Mouse (Mus musculus): ENCODE measurements around the gene Nsrp1.
"Not testable (repeated sequence)": the region's sequence is repeated elsewhere in the genome, so short reads cannot be mapped to it uniquely, and the experiment has no call there.

Gene Nsrp1

GRCm38 (mm10) chr11:77078273-77079134 is at the start of gene Nsrp1:
Nsrp1 (minus strand) TSS chr11:77078435.
- DNase-seq, result peak; percentile 93 to 94

- no peak for DNase-seq
Observed at GRCm38 (mm10) chr11:77111141-77111540, 32.9 kb upstream of the Nsrp1 start.

DNA sequence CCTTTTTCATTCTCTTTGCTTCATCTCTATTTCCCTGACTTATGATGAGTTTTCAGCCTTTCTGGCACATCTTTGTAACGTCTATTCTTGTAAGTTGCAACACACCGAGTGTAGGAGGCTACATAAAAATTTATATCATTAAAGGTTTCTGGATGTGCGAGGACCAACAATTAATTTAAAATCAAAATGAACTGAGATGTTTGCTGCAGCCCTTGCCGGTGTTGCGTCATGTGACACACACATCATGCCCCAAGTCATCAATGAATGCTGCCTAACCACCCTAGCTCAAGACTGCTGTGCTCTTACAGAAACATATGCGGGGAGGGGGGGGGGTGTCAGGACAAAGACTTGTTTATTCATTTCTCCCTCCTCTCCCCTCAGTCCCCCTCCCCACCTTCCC is 30.2 kb upstream of the Nsrp1 start:
- no peak for DNase-seq

GRCm38 (mm10) chr11:77107872-77108271 is 29.6 kb upstream of the Nsrp1 start:
- DNase-seq, result not testable (repeated sequence)

GRCm38 (mm10) chr11:77106961-77107360 is 28.7 kb upstream of the Nsrp1 start:
- no peak for DNase-seq

DNA sequence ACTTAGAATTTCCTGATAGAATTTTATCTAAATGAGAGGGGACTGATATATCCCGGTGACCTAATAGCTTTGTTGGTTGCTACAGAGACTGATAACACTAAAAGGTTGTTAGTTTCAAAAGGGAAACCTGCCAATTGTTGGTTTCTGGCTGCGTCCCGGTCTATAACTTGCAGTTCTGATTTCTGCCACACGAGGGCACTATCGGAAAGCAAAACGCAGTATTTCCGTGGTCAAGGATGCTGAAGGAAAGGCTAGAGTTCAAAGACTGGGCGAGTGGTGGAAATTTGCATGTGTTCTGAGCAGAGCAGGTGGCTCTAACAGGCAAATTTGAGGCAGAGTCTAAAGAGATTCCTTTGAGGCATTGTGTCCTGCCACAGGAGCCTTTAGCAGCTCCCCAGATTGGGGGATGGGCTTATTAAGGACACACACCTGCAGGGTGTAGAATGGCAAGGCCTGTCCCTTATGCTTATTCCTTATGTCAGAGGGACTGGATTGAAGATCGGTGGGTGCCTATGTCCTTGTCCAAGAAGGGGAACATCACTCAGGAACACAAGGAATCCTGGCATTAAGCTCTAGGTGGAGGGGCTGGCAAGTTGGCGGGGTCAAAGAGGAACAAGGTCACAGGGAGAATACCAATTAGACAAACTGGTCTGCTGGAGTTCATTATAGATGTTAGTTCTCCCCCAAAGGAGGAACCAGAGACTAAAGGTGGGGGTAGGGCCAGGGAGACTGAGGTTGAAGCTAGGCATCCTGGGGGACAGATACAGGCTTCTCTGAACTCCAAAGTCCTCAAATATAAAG is 22.1 kb upstream of the Nsrp1 start:
- DNase-seq, result peak; percentile 61 to 87

GRCm38 (mm10) chr11:77098332-77098972 is 20.2 kb upstream of the Nsrp1 start:
- no peak for DNase-seq

GRCm38 (mm10) chr11:77096991-77097390 is 18.8 kb upstream of the Nsrp1 start:
- DNase-seq, result no peak

DNA sequence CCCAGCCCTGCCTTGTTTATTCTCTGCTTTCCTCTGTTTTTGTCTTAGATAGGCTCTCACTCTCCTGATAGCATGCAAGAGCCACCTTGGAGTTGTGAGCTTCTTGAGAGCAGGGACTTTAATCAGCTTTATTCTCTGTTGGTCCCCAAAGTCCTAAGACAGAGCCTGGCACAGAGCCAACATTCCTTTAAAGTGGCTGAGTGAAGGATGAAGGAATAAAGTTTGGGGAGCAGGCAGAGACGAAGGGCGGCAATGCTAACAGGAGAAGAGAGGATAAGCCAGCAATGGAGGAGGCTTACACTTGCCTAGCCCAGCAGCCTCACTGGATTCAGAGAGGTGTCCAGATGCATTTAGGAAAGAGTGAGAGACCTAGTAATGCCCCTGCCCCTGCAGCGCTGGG is 18.3 kb upstream of the Nsrp1 start:
- DNase-seq, result no peak

DNA sequence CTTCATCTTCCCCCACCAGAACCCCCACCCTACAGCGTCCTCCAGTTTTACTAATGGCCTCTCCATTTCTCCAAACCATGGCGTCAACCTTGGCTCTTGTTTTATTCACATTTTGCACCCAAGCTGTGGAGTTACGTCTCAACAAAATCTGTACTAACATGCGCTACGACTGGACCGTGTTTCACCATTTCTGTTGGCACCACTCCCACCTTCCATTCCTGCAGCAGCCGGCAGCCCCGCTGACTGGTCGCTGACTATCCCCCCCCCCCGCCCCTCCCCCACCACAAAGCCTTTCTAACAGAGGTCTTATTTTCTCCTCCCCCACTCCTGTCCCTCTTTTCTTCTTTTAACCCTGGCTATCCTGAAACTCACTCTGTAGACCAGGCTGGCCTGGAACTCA is 17.0 kb upstream of the Nsrp1 start:
- DNase-seq, result peak; percentile 46 to 74

DNA sequence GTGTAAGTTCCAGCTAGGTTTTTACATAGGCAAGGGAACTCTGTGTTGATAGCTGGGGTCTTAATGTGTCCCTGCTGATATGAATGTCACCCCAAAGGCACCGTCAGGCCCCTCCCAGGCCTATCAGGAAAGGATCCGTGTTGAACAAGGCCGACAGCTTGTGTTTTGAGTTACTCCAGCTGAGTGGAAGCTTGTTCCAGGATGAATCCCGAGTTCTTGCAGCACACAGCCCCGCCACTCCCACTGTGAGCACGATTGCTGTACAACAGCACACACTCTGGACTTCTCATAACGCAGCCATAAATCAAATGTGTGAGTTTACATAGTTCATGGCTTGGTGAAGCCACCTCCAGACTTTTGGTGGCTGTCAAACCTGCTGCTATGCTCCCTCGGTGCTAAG is 15.9 kb upstream of the Nsrp1 start:
- peak in 1 of 2 experiments; percentile 53 for DNase-seq

DNA sequence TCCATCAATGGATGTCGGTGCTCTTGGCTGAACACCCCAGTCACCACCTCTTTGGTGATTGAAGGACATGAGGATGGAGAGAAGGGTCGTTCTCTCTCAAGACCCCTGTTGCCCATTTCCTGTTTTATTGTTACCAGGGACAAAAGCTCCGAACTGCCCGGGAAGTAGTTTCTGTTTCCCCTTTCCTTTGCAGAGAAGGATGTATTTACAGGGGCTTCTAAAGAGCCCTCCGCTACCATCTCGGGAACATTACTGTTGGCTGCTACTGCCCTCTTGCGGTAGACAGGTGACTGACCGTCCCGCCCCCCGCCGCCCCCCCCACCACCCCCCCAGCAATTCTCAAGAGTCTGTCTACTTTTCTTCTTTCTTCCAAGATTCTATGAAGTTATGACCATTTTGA is 15.0 kb upstream of the Nsrp1 start:
- DNase-seq, result peak in 1 of 2 experiments; percentile 65

DNA sequence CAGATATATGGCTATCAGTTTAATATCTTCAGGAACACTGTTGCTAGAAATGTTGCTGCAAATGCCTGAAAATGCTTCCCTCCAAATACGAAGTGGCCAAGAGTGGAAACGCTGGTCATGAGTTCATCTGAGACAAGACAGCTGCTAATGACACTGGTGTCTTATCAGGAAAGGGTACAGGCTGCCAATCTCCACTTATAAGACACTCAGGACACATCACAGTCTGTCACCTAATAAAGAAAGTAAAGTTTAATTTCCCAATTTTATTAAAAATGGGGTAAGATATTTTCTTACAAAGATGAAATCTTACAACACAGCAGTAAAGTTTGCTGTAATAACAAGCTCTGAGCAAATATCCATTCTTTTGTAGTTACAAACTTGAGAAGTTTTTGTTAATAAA is 10.9 kb upstream of the Nsrp1 start:
- DNase-seq, result no peak

DNA sequence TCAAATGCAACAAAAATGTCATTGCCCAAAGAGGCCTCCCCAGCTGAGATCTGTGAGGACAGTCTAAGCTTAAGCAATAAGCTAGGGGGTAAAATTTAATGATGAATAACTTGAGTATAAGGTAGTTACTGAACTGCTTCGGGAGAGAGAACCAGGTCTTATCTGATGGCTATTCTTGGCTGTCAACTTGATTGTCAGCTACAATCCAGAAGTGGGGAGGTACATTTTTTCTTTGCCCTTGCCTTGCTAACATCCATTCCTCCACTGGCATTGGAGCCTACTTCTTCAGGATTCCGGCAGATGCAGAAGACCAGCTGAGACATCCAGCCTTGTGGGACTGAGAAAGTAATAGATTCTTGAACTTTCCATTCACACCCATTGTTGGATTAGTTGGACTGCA is 8.8 kb upstream of the Nsrp1 start:
- DNase-seq, result no peak

GRCm38 (mm10) chr11:77084001-77084682 is 5.9 kb upstream of the Nsrp1 start:
- DNase-seq, result no peak

DNA sequence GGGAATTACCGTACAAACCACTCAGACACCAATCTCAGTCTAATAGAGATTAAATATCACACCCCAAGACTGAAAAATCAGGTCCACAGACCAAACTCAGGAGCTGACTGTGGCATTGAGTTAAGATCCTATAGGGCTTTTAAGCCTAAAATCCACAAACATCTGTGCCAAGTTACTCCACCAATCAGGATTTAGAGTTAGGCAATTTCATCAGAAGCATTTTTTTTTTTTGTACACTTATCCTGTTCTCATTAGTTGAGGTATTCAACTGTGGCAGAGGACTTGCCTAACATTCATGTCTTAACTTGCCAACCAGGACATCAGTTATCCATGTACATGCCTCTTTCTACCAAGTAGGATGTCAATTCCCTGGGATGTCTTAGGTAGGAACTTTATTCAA is 1.1 kb upstream of the Nsrp1 start:
- DNase-seq, result no peak

- no peak for DNase-seq
Observed at GRCm38 (mm10) chr11:77077792-77078191, 443 bp downstream of the Nsrp1 start.

DNA sequence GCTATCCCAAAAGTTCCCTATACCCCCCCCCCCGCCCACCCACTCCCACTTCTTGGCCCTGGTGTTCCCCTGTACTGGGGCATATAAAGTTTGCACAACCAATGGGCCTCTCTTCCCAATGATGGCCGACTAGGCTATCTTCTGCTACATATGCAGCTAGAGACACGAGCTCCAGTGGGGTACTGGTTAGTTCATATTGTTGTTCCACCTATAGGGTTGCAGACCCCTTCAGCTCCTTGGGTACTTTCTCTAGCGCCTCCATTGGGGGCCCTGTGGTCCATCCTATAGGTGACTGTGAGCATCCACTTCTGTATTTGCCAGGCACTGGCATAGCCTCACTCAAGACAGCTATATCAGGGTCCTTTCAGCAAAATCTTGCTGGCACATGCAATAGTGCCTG is 904 bp downstream of the Nsrp1 start:
- DNase-seq, result not testable (repeated sequence)

- peak in 1 of 2 experiments; percentile 51 for DNase-seq
Observed at GRCm38 (mm10) chr11:77070721-77071120, 7.5 kb downstream of the Nsrp1 start.

DNA sequence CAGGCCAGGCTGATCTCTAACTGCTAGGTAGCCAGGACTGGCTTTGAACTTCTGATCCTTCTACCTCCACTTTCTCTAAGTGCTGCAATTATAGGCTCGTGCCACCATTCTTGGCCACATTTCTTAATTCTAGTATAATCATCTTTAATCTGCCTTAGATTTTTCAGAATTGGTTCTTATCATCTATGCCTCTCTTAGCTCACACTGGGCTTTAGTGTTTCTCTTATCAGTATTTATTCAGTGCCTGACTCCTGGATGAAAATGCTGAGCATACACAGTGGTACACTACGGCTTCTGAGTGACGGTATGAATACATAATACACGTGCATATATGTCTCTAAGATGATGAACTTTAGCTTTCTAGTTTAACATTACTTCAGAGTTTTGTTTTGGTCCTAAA is 9.4 kb downstream of the Nsrp1 start:
- no peak for DNase-seq

DNA sequence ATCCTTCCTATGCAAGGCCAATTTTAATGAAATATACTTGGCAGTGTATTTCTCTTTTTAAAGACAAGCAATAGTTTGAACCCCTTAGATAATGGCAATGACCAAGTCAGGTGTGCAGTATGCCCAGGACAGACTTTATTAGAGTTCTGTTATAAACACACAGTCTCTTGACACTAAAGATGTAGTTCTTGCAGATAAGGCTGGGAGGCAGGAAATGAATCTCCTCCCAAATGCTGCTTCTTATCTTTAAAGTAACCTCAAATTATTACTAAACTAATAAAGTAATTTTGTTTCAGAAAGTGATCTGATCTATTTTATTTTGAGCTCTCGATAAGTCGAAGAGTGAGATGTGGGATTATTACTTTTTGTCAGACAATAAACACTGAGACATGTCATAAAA is 14.8 kb downstream of the Nsrp1 start:
- no peak for DNase-seq

GRCm38 (mm10) chr11:77061951-77062350 is 16.3 kb downstream of the Nsrp1 start:
- DNase-seq, result no peak

GRCm38 (mm10) chr11:77042816-77043215 is 35.4 kb downstream of the Nsrp1 start:
- DNase-seq, result no peak
